Mouse (Mus musculus) heart, embryonic 10.5 days (tissue): Measurements from ENCODE around the gene Clec2i. TPM values are rescaled to one million over a fixed set of nuclear protein-coding genes. Genes with fewer than 3 reads are reported as not detected.

Source experiments
- DNase-seq: peaks from one replicate; pipeline ENCODE4 v3.0.0-alpha.2; 2017; ENCODE audit warnings: low spot score
- H3K27ac ChIP-seq: fragments of 300-500 bp; sonication (generic); 2 replicates; pipeline ENCODE4 v1.5.1; 2016; ENCODE audit warnings: mild to moderate bottlenecking
- H3K27me3 ChIP-seq: fragments of 300-500 bp; sonication (generic); 2 replicates; pipeline ENCODE4 v1.6.1; 2016; ENCODE audit warnings: mild to moderate bottlenecking; ENCODE audit not compliant: poor library complexity, insufficient read depth, severe bottlenecking
- H3K36me3 ChIP-seq: fragments of 300-500 bp; sonication (generic); 2 replicates; pipeline ENCODE4 v1.6.1; 2016; ENCODE audit warnings: mild to moderate bottlenecking, moderate library complexity
- H3K4me1 ChIP-seq: fragments of 300-500 bp; sonication (generic); 2 replicates; pipeline ENCODE4 v1.6.1; 2016; ENCODE audit warnings: mild to moderate bottlenecking
- H3K4me3 ChIP-seq: fragments of 300-500 bp; sonication (generic); 2 replicates; pipeline ENCODE4 v1.5.1; 2016; ENCODE audit warnings: mild to moderate bottlenecking, moderate library complexity
- H3K9me3 ChIP-seq: fragments of 300-500 bp; sonication (generic); 2 replicates; pipeline ENCODE4 v1.6.1; 2016; ENCODE audit warnings: mild to moderate bottlenecking, moderate library complexity
- whole genome bisulfite sequencing: fragments of 180-500 bp; shearing (Covaris S2); methylation state at CpG from one replicate; pipeline ENCODE4 v1.1.7; 2016; 5-methylcytosine and 5-hydroxymethylcytosine counted together
- polyA plus RNA-seq: library from polyadenylated mRNA; unstranded; fragments of >200 nt; fragmentation: Nextera tagmentation; extraction: Ambion mirVana; gene quantifications from 2 replicates; pipeline ENCODE4 v1.2.1, GENCODE M21; 2016

The Clec2i gene
- polyA plus RNA-seq, 1 experiment from 2014 or later: not detected

DNA sequence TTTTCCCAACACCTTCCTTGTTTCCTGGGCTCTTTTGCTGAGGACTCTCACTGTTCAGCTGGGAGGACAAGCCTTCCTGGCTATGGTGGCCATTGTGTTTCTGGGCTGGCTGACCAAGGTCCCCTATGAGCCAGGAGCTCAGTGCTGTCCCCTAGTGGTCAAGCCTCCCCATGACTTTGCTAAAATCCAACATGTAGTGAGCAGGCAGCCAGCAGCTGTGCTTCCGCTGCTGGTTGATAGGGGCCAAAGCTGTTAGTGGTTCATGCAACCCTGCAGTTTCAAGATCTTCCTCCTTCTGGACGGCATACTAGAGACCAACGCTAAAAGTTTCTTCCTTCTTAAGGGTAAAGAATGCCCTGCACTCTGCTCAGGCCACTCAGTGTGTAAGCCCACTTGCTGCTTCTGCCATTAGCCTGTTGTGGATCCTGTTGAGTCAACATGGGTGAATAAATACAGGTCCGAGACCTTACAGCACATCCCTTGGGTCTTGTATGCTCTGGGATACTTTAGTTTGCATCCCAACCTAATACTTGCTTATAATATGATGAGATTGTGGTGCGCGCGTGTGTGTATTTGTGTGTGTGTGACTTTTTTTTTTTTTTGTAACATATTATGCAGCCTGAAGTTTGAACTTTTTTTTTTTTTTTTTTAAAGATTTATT lies 41.9 kb upstream of the Clec2i start:
- Histone ChIP-seq H3K9me3 (no peaks in the 10 kb centered on the region), H3K27me3 (no peaks in the 10 kb centered on the region), H3K4me1 (peaks cover 14% of the 10 kb centered on the region), H3K4me3 (0 out of 2 replicates have a peak overlapping the region, but pooled peaks have one; percentile 31), H3K36me3 (no peaks in the 10 kb centered on the region), H3K27ac (no peak overlapping the region)
- peak; percentile 92 for DNase-seq
- WGBS: 29% methylated on average over 7 of the region's 7 CpGs

DNA sequence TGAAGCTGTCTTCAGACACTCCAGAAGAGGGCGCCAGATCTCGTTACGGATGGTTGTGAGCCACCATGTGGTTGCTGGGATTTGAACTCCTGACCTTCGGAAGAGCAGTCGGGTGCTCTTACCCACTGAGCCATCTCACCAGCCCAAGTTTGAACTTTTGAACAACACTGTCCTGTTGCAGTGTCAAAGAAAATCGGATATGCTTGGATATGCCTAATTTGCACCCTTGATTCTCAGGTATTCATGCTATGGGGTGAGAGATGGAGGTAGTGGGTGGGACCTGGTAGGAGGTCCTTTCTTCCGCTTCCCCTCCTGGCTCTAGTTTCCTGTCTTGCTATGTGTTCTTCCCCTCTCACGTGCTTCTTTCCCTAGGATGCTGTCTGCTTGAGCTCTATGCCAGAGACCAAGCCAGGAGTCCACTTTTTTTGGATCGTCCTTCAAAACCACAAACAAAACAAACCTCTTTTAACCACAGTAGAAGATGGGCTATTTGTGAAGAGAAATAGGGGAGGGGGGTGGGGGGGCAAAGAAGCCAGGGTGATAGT lies 41.3 kb upstream of the Clec2i start:
- no peak for DNase-seq
- no peaks in the 10 kb centered on the region for H3K9me3 ChIP-seq
- no peak overlapping the region for H3K27ac ChIP-seq
- H3K27me3 ChIP-seq: no peaks in the 10 kb centered on the region
- WGBS: 57% methylated on average over 8 of the region's 9 CpGs
- no peaks in the 10 kb centered on the region for H3K36me3 ChIP-seq
- peaks cover 14% of the 10 kb centered on the region for H3K4me1 ChIP-seq
- H3K4me3 ChIP-seq: no peak overlapping the region

DNA sequence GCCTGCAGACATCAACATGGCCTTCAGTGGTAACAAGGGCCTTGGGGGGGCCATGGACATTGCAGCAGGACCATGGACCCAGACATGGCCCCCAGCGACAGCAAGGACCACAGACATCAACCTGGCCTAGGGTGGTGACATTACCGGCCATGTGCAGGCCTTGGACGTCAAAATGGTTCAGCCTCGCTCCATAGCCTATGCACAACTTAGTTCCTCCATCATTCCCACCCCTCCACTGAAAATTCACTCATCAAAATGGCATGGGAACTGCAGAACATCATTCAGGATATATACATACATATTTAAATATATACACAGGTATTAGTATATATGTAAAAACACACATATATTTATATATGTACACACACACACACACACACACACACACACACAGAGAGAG lies 40.0 kb upstream of the Clec2i start:
- Histone ChIP-seq H3K36me3 (no peaks in the 10 kb centered on the region), H3K9me3 (no peaks in the 10 kb centered on the region), H3K27ac (no peak overlapping the region), H3K4me1 (peaks cover 5% of the 10 kb centered on the region; the same call in 1 of the 2 replicates), H3K27me3 (no peaks in the 10 kb centered on the region), H3K4me3 (no peak overlapping the region)
- 95% methylated on average over 4 of the region's 4 CpGs for WGBS
- DNase-seq: no peak

DNA sequence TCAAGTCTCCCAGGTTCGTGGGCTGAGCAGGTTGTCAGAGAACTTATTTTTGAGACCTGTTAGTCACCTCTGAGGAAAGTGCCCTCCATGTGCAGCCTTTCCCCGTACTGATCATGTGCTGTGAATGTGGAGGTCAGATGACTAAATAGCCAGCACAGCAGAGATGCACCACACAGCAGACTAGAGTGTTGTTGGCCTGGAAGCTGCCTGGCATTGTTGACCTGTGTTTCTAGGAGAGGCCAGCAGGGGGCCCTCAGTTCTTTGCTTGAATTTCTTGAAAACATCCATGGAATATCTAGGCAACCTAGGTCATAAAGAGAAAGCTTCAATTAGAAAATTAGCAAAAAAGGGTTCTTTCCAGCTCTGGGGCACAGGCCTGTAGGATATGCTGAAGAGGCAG lies 37.5 kb upstream of the Clec2i start:
- H3K27ac ChIP-seq: no peak overlapping the region
- no peaks in the 10 kb centered on the region for H3K36me3 ChIP-seq
- no peaks in the 10 kb centered on the region for H3K27me3 ChIP-seq
- 57% methylated on average over 2 of the region's 2 CpGs for WGBS
- no peak overlapping the region for H3K4me3 ChIP-seq
- no peak for DNase-seq
- no peaks in the 10 kb centered on the region for H3K9me3 ChIP-seq
- H3K4me1 ChIP-seq: peaks cover 3% of the 10 kb centered on the region; the same call in 1 of the 2 replicates

DNA sequence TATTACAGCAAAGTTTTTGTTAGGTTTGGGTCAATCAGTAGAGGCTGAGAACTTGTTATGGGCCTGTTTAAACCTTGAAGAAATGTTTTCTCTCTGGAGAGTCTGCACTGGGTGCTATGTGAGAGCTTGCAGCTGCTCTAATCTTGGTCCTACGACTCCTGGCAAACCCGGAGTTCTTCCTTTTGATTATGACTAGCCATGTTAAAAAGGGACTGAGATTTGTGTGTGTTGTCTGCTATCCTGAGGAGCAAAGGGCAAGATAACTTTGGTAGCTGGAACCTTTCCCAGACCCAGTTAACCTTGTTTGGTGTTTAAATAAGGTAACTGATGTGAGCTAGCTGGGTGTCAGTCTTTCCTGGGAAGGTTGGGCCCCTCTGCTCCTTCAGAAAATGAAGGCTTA lies 36.7 kb upstream of the Clec2i start:
- Histone ChIP-seq H3K27ac (no peak overlapping the region), H3K36me3 (no peaks in the 10 kb centered on the region), H3K4me3 (no peak overlapping the region), H3K4me1 (peaks cover 3% of the 10 kb centered on the region; the same call in 1 of the 2 replicates), H3K27me3 (no peaks in the 10 kb centered on the region), H3K9me3 (no peaks in the 10 kb centered on the region)
- DNase-seq: no peak
- WGBS: 48% methylated on average over 2 of the region's 2 CpGs

DNA sequence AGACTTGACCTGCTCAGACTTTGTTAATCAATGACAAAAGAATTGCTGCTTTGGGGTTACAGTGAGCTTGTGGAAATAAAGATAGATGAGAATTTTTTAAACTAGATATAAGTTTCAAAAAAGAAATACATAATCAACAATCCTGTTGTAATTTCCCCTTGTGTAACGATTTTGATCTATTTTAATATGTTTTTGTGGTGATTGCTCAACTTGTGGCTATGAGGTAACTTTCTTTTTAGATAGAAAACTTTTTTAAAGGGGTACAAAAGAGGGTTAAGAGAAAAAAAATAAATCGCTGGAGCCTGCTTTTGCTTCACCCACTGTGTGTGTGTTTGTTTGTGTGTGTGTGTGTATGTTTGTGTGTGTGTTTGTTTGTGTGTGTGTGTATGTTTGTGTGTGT lies 36.2 kb upstream of the Clec2i start:
- Histone ChIP-seq H3K27me3 (no peaks in the 10 kb centered on the region), H3K36me3 (no peaks in the 10 kb centered on the region), H3K9me3 (no peaks in the 10 kb centered on the region), H3K27ac (no peak overlapping the region), H3K4me1 (peaks cover 3% of the 10 kb centered on the region; the same call in 1 of the 2 replicates), H3K4me3 (no peak overlapping the region)
- no peak for DNase-seq
- 76% methylated on average over 2 of the region's 2 CpGs for WGBS

DNA sequence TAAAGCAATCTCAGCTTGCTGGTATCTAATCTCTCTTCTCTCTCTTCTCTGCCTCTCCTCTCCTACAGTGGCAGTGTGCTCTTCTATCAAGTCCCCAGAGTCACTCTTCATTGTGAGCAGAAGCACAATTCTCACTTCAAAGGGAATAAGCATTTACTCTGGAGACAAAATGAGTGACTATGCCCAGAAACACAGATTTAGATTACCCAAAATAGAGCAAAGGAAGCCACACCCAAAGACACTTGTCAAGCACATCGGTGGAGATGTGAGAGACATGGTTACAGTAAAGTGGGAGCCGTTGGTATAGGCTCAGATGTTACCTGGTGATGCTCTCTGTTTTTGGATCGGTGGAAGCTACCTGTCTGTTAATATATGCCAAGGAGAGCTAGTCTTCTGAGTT lies 34.6 kb upstream of the Clec2i start:
- 62% methylated on average over 3 of the region's 3 CpGs for WGBS
- Histone ChIP-seq H3K4me3 (no peak overlapping the region), H3K27me3 (no peaks in the 10 kb centered on the region), H3K9me3 (no peaks in the 10 kb centered on the region), H3K4me1 (peaks cover 3% of the 10 kb centered on the region; the same call in 1 of the 2 replicates), H3K36me3 (no peaks in the 10 kb centered on the region), H3K27ac (no peak overlapping the region)
- DNase-seq: no peak

DNA sequence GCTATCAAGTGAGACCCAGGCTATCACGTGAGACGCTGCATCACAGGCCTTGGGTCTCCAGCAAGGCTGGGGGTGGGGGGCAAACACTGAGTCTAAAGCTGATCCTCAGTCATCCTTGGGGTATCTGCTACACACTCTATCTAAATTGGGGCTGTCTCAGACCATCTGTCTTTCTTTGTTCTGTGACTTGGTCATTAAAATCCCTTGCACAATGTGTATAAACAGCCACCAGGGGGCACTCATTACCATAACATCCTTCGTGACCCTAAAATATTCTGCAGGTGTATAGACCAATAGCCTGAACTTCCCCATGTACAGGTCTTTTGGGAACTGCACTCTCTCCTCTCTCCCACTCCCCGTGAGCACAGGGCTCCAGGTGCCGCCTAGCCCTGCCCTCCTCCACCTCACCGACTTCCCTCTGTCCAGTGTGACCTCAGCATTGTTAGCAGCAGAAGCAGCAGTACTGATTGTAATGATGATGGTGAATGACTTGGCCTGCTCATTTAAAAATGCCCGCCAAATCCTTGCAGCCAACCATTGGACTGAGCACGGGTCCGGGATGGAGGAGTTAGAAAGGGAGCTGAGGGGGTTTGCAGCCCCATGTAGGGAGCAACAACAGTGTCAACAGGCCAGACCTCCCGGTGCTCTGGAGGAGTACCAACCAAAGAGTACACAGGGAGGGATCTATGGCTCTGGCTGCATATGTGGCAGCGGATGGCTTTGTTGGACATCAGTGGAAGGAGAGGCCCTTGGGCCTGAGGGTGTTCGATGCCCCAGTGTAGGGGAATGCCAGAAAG lies 33.2 kb upstream of the Clec2i start:
- Histone ChIP-seq H3K27me3 (no peaks in the 10 kb centered on the region), H3K36me3 (no peaks in the 10 kb centered on the region), H3K4me1 (peaks cover 3% of the 10 kb centered on the region; the same call in 1 of the 2 replicates), H3K27ac (peak overlapping the region; percentile 36; the same call in 1 of the 2 replicates), H3K4me3 (no peak overlapping the region), H3K9me3 (no peaks in the 10 kb centered on the region)
- WGBS: 44% methylated on average over 12 of the region's 12 CpGs
- DNase-seq: no peak

DNA sequence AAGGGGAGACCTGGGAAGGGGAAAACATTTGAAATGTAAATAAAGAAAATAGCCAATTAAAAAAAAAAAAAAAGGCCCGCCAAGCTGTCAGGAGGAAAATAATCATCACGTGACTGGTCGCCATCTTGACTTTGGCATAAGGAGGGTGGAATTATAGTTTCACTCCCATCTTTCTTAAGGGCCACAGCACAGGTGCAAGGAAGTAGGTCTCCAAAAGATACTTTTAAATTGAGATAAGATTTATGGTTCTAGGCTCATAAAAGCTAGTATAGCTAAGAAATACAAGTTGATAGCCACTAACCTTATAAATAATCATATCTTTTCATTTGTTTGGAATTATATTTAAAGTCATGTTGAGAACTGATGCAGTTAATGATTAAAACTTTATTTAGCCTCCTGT lies 32.5 kb upstream of the Clec2i start:
- Histone ChIP-seq H3K27me3 (no peaks in the 10 kb centered on the region), H3K36me3 (no peaks in the 10 kb centered on the region), H3K27ac (no peak overlapping the region), H3K4me3 (no peak overlapping the region), H3K4me1 (peaks cover 3% of the 10 kb centered on the region; the same call in 1 of the 2 replicates), H3K9me3 (no peaks in the 10 kb centered on the region)
- 91% methylated on average over 3 of the region's 3 CpGs for WGBS
- DNase-seq: no peak

DNA sequence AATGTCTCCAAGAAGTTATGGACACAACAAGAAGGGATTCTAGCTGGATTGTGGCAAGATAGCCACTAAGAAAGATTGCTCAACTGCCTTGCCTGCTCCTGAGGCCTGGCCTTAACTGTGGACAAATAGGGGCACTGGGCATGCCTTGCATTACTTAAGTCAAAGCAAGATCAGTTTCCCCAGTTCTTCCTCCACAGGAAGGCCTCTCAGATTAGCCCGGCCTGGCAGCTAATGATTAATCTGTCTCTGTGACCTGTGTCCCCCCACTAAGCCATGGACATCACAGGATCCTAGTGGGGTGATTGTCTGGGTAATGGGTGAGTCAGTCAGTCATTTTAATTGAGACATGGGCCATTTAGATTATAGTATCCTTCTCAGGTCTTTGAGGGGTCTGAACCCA lies 31.9 kb upstream of the Clec2i start:
- Histone ChIP-seq H3K36me3 (no peaks in the 10 kb centered on the region), H3K27ac (no peak overlapping the region), H3K9me3 (no peaks in the 10 kb centered on the region), H3K4me3 (no peak overlapping the region), H3K4me1 (peaks cover 3% of the 10 kb centered on the region; the same call in 1 of the 2 replicates), H3K27me3 (no peaks in the 10 kb centered on the region)
- DNase-seq: no peak
- 69% methylated on average over 1 of the region's 1 CpGs for WGBS

DNA sequence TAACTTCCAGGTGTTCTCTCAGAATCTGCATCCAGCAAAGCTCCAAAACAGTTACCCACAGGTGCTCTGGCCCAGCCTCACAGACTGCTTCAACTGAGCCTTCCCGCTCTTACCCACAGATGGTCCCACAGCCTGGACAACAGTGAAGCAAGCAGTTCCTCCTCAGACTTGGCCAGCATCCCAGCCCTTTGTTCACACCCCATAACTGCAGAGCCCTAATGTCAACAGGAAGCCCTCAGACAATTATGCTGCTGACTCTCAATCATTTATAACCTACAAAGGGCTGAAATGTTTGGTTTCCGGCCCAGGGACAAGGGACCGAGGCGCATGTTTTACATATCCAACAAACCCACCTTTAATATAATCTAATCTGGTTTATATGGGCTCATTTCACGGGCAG lies 31.1 kb upstream of the Clec2i start:
- Histone ChIP-seq H3K4me1 (peaks cover 3% of the 10 kb centered on the region; the same call in 1 of the 2 replicates), H3K4me3 (no peak overlapping the region), H3K36me3 (no peaks in the 10 kb centered on the region), H3K27ac (no peak overlapping the region), H3K9me3 (no peaks in the 10 kb centered on the region), H3K27me3 (no peaks in the 10 kb centered on the region)
- 80% methylated on average over 5 of the region's 5 CpGs for WGBS
- DNase-seq: no peak

DNA sequence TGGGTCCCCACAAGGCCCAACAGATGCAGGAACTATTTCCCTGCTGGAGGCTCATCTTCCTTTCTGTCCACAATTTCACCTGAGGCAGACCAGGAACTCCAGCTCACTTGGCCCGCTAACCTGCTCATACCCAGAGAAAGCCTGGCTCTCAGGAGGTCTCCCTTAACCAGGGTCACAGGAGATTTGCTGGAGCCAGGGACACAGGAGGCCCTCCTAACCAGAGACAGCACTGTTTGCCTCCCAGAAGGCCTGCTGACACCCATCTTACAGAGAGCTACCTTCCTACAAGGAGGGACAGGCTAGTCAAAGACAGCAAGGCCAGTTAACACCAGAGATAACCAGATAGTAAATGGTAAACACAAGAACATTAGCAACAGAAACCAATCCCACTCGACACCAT lies 29.4 kb upstream of the Clec2i start:
- DNase-seq: no peak
- Histone ChIP-seq H3K27me3 (no peaks in the 10 kb centered on the region), H3K27ac (no peak overlapping the region), H3K9me3 (no peaks in the 10 kb centered on the region), H3K36me3 (no peaks in the 10 kb centered on the region), H3K4me3 (no peak overlapping the region), H3K4me1 (peaks cover 3% of the 10 kb centered on the region; the same call in 1 of the 2 replicates)
- 84% methylated on average over 2 of the region's 2 CpGs for WGBS

DNA sequence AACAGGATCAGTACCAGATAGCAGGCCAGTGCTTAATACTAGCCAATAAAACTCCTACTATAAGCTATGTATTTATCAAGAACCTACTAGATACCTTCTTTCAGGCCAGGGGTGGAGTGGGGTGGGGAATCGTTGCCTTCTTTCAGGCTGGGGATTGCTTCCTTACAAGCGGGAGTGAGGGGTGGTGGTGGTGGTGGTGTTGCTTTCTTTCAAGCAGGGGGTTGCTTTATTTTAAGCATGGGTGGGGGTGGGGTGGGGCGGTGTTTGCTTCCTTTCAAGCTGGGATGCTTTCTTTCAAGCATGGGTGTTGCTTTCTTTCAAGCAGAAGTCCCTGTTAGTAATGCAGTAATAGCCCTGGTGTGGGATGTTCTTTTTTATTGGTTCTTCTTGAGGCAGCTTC lies 18.5 kb upstream of the Clec2i start:
- no peak for DNase-seq
- no peak overlapping the region for H3K27ac ChIP-seq
- WGBS: 14% methylated on average over 3 of the region's 3 CpGs
- no peaks in the 10 kb centered on the region for H3K27me3 ChIP-seq
- peaks cover 7% of the 10 kb centered on the region; the same call in 1 of the 2 replicates for H3K4me1 ChIP-seq
- no peak overlapping the region for H3K4me3 ChIP-seq
- no peaks in the 10 kb centered on the region for H3K36me3 ChIP-seq
- H3K9me3 ChIP-seq: no peaks in the 10 kb centered on the region
